Mouse (Mus musculus): ENCODE measurements around the gene Glud1.

GRCm38 (mm10) chr14:34347084-34347483 is 36.6 kb downstream of the Glud1 start:
- TF ChIP-seq MYOD1 (IDR thresholded peaks at IDR 0.05; ENCODE audit: control insufficient read depth, insufficient read length, low read depth) = no peak
- no peak for TF ChIP-seq MAX (IDR thresholded peaks at IDR 0.05)
